Comparison of ENCODE assay signal across 22 mouse cellular contexts in genomic region chr2:108156189-108156588, GRCm38 (mm10).
"Had no signal": no experiment of that assay in that cellular context is flagged by ENCODE, and none has a peak within 500 bp of the region (broad histone marks: within the 10 kb centered on the region; RNA-seq: fewer than 3 reads in every experiment).

No protein-coding gene starts in this region.

- H3K4me2 ChIP-seq: limb, embryonic 13.5 days; liver, embryonic 13.5 days; lung, embryonic 14.5 days; midbrain, embryonic 12.5 days; midbrain, embryonic 15.5 days; neural tube, embryonic 12.5 days; neural tube, embryonic 15.5 days; stomach, embryonic 15.5 days had no signal

- DNase-seq: kidney, adult 2 months; kidney, postnatal 25 days; liver; liver, embryonic 13.5 days; lung, embryonic 14.5 days; right cerebral cortex, adult 18-20 months; right cerebral cortex, postnatal 14 days; right cerebral cortex, postnatal 4 days; spleen, adult 18-20 months; thymus, adult 2 months; thymus, postnatal 14 days; thymus, postnatal 4 days had no signal

- H3K9me3 ChIP-seq: limb, embryonic 10.5 days; limb, embryonic 13.5 days; liver, embryonic 13.5 days; midbrain, embryonic 12.5 days; midbrain, embryonic 15.5 days; neural tube, embryonic 12.5 days; neural tube, embryonic 15.5 days; stomach, embryonic 15.5 days had no signal

- H3K27ac ChIP-seq: kidney, postnatal 0 days; limb, embryonic 10.5 days; limb, embryonic 13.5 days; liver, embryonic 13.5 days; macrophage; midbrain, embryonic 12.5 days; midbrain, embryonic 15.5 days; neural tube, embryonic 12.5 days; neural tube, embryonic 15.5 days; stomach, embryonic 15.5 days had no signal

- H3K36me3 ChIP-seq: limb, embryonic 10.5 days; limb, embryonic 13.5 days; liver, embryonic 13.5 days; midbrain, embryonic 12.5 days; midbrain, embryonic 15.5 days; neural tube, embryonic 12.5 days; neural tube, embryonic 15.5 days; stomach, embryonic 15.5 days had no signal

- ATAC-seq: lung, postnatal 0 days; midbrain, embryonic 15.5 days had no signal

- H3K27me3 ChIP-seq: limb, embryonic 13.5 days; liver, embryonic 13.5 days; midbrain, embryonic 12.5 days; midbrain, embryonic 15.5 days; neural tube, embryonic 12.5 days; neural tube, embryonic 15.5 days; stomach, embryonic 15.5 days had no signal

- H3K4me3 ChIP-seq: limb, embryonic 10.5 days; limb, embryonic 13.5 days; liver, embryonic 13.5 days; midbrain, embryonic 12.5 days; midbrain, embryonic 15.5 days; neural tube, embryonic 12.5 days; neural tube, embryonic 15.5 days; stomach, embryonic 15.5 days had no signal

- H3K9ac ChIP-seq: limb, embryonic 13.5 days; liver, embryonic 13.5 days; lung, embryonic 14.5 days; midbrain, embryonic 12.5 days; midbrain, embryonic 15.5 days; neural tube, embryonic 12.5 days; neural tube, embryonic 15.5 days; stomach, embryonic 15.5 days had no signal

- H3K4me1 ChIP-seq: limb, embryonic 10.5 days; limb, embryonic 13.5 days; liver, embryonic 13.5 days; midbrain, embryonic 12.5 days; midbrain, embryonic 15.5 days; neural tube, embryonic 12.5 days; neural tube, embryonic 15.5 days; stomach, embryonic 15.5 days had no signal
